ENCODE assay signal across 8 mouse cellular contexts in genomic region chr14:105802529-105803280, GRCm38 (mm10).
DNase-seq lines count a peak whose midpoint lies in the region; ATAC-seq and TF ChIP-seq lines count a peak whose summit lies in the region.

No protein-coding gene starts in this region.

- no peak overlapping the region for H3K9ac ChIP-seq in MEL (ENCODE audit: control insufficient read depth, low read depth, low read length, poor library complexity, severe bottlenecking)
- peak overlapping the region; percentile 17; the same call in 1 of the 2 replicates for H3K9ac ChIP-seq in forebrain, embryonic 12.5 days
- H3K9ac ChIP-seq in neural tube, embryonic 14.5 days (replicated peaks; ENCODE audit: low read depth, low read length) = 0 out of 2 replicates have a peak overlapping the region, but pooled peaks have one; percentile 16

- no peak overlapping the region for H3K27ac ChIP-seq in MEL (ENCODE audit: control insufficient read depth, low read depth, low read length)
- H3K27ac ChIP-seq in forebrain, embryonic 12.5 days = no peak overlapping the region
- H3K27ac ChIP-seq in neural tube, embryonic 14.5 days (ENCODE audit: low read depth, low read length) = no peak overlapping the region

- H3K4me2 ChIP-seq in forebrain, embryonic 12.5 days = peak overlapping the region; percentile 33
- peak overlapping the region; percentile 32 for H3K4me2 ChIP-seq in neural tube, embryonic 14.5 days (ENCODE audit: low read depth, low read length)

- TF ChIP-seq EP300 in MEL (IDR thresholded peaks at IDR 0.05; ENCODE audit: low read depth in 1 of 2, low read length in 2 of 2) = peak; percentile 58 to 62

- TF ChIP-seq CTCF in MEL (IDR thresholded peaks at IDR 0.05 in 2 of 3, conservative IDR thresholded peaks at IDR 0.05 in 1 of 3; ENCODE audit: control insufficient read depth in 1 of 3, insufficient read depth in 1 of 3, low read depth in 2 of 3, low read length in 3 of 3, poor library complexity in 1 of 3, severe bottlenecking in 1 of 3) = no peak

- no peak for ATAC-seq in forebrain, embryonic 12.5 days (ENCODE audit: low FRiP score)
- no peak for ATAC-seq in neural tube, embryonic 14.5 days (ENCODE audit: low read depth)

- no peaks in the 10 kb centered on the region for H3K79me2 ChIP-seq in MEL (ENCODE audit: control insufficient read depth, insufficient read depth, low read length, poor library complexity)

- H3K36me3 ChIP-seq in MEL (ENCODE audit: control insufficient read depth in 1 of 2, insufficient read depth in 2 of 2, low read length in 2 of 2) = peaks cover 0 to 20% of the 10 kb centered on the region in 2 experiments; a peak in 2 of 4 replicates
- H3K36me3 ChIP-seq in forebrain, embryonic 12.5 days (replicated peaks) = no peaks in the 10 kb centered on the region
- H3K36me3 ChIP-seq in neural tube, embryonic 14.5 days (ENCODE audit: control insufficient read depth, insufficient read depth, low read length) = no peaks in the 10 kb centered on the region

- TF ChIP-seq POLR2A in MEL (IDR thresholded peaks at IDR 0.05; ENCODE audit: control insufficient read depth in 1 of 2, insufficient read depth in 1 of 2, low read depth in 1 of 2, low read length in 2 of 2, poor library complexity in 1 of 2) = no peak

- H3K4me1 ChIP-seq in MEL (ENCODE audit: control insufficient read depth in 1 of 2, insufficient read depth in 2 of 2, low read length in 2 of 2) = peaks cover 4 to 19% of the 10 kb centered on the region in 2 experiments
- peaks cover 8% of the 10 kb centered on the region for H3K4me1 ChIP-seq in forebrain, embryonic 12.5 days
- 0 out of 2 replicates have a peak, but pooled peaks cover 4% of the 10 kb centered on the region for H3K4me1 ChIP-seq in neural tube, embryonic 14.5 days (ENCODE audit: control insufficient read depth, insufficient read depth, low read length)

- TF ChIP-seq RAD21 in MEL (IDR thresholded peaks at IDR 0.05; ENCODE audit: low read depth, low read length) = no peak

- H3K27me3 ChIP-seq in MEL (ENCODE audit: control insufficient read depth in 1 of 2, insufficient read depth in 2 of 2, low read length in 2 of 2) = no peaks in the 10 kb centered on the region
- peaks cover 12% of the 10 kb centered on the region; the same call in 1 of the 2 replicates for H3K27me3 ChIP-seq in forebrain, embryonic 12.5 days
- H3K27me3 ChIP-seq in neural tube, embryonic 14.5 days (ENCODE audit: control insufficient read depth, insufficient read depth, low read length) = no peaks in the 10 kb centered on the region

- H3K4me3 ChIP-seq in MEL (ENCODE audit: control insufficient read depth in 1 of 2, insufficient read depth in 1 of 2, low read depth in 2 of 2, low read length in 2 of 2) = peak overlapping the region in 1 of 2 experiments; percentile 17; a peak in 1 of 4 replicates
- H3K4me3 ChIP-seq in forebrain, embryonic 12.5 days (replicated peaks) = no peak overlapping the region
- no peak overlapping the region for H3K4me3 ChIP-seq in neural tube, embryonic 14.5 days (ENCODE audit: low read depth, low read length)

- 18% methylated on average over 18 of the region's 18 CpGs for WGBS in forebrain, embryonic 12.5 days
- 14% methylated on average over 18 of the region's 18 CpGs for WGBS in neural tube, embryonic 14.5 days

- peak; percentile 12 for DNase-seq in MEL (ENCODE audit: low read depth, low spot score)
- peak; percentile 58 for DNase-seq in kidney, adult 11 months
- peak; percentile 71 to 83 for DNase-seq in lung, adult 18-20 months
- DNase-seq in c-Kit-positive CD71-positive TER-119-positive erythroid progenitor cells, embryonic 14.5 days (ENCODE audit: low spot score) = no peak
- DNase-seq in spleen, postnatal 10 days (ENCODE audit: low spot score in 2 of 2) = no peak
- DNase-seq in layer of hippocampus, postnatal 14 days (ENCODE audit: low spot score in 2 of 2) = no peak

- no peaks in the 10 kb centered on the region for H3K9me3 ChIP-seq in MEL (replicated peaks; ENCODE audit: insufficient read depth, low read length)
- H3K9me3 ChIP-seq in forebrain, embryonic 12.5 days = no peaks in the 10 kb centered on the region
- no peaks in the 10 kb centered on the region for H3K9me3 ChIP-seq in neural tube, embryonic 14.5 days (ENCODE audit: control insufficient read depth, low read length)

TF ChIP-seq in MEL, 35 proteins besides CTCF, POLR2A, EP300 and RAD21:
- no peak for TF ChIP-seq ZC3H11A (IDR thresholded peaks at IDR 0.05; ENCODE audit: low read depth, low read length)
- TF ChIP-seq GATA1 (IDR thresholded peaks at IDR 0.05; ENCODE audit: low read depth, low read length) = peak; percentile 67

Comparison
In these comparisons a context has a peak if more than half of its experiments do, and no peak if none do; other contexts are left out.
1. DNase-seq: peak in MEL (single experiment), kidney, adult 11 months (single experiment) and lung, adult 18-20 months (2 of 2); none in c-Kit-positive CD71-positive TER-119-positive erythroid progenitor cells, embryonic 14.5 days (single experiment), spleen, postnatal 10 days (0 of 2) and layer of hippocampus, postnatal 14 days (0 of 2).